Mouse (Mus musculus) layer of hippocampus, adult 9-10 months (tissue): ENCODE measurements around the gene Pik3r3.
"Not testable (repeated sequence)": the region's sequence is repeated elsewhere in the genome, so short reads cannot be mapped to it uniquely, and the experiment has no call there.

Source experiments
- DNase-seq: peaks from one replicate; pipeline ENCODE4 v3.0.0; 2022; ENCODE audit warnings: low spot score

Gene Pik3r3

GRCm38 (mm10) chr4:116220071-116220650, 1.3 kb upstream of the Pik3r3 start:
- no peak for DNase-seq

- no peak for DNase-seq
Measured at GRCm38 (mm10) chr4:116220780-116221139, 658 bp upstream of the Pik3r3 start.

GRCm38 (mm10) chr4:116221996-116222842, 801 bp downstream of the Pik3r3 start:
- DNase-seq: peak; percentile 9

- no peak for DNase-seq
Measured at GRCm38 (mm10) chr4:116222843-116223119, 1.4 kb downstream of the Pik3r3 start.

- no peak for DNase-seq
Measured at GRCm38 (mm10) chr4:116243377-116243776, 22.0 kb downstream of the Pik3r3 start.

- DNase-seq: no peak
Measured at GRCm38 (mm10) chr4:116244240-116244639, 22.8 kb downstream of the Pik3r3 start.

- not testable (repeated sequence) for DNase-seq
Measured at GRCm38 (mm10) chr4:116245926-116246325, 24.5 kb downstream of the Pik3r3 start.

GRCm38 (mm10) chr4:116249986-116250385, 28.6 kb downstream of the Pik3r3 start:
- DNase-seq: no peak

GRCm38 (mm10) chr4:116268220-116268619, 46.8 kb downstream of the Pik3r3 start:
- DNase-seq: no peak

- no peak for DNase-seq
Measured at GRCm38 (mm10) chr4:116282211-116282610, 60.8 kb downstream of the Pik3r3 start.

GRCm38 (mm10) chr4:116291561-116291960, 70.1 kb downstream of the Pik3r3 start:
- peak; percentile 3 for DNase-seq

- DNase-seq: no peak
Measured at GRCm38 (mm10) chr4:116293296-116293695, 71.9 kb downstream of the Pik3r3 start.

GRCm38 (mm10) chr4:116300878-116301355, 79.5 kb downstream of the Pik3r3 start:
- DNase-seq: no peak

- no peak for DNase-seq
Measured at GRCm38 (mm10) chr4:116304551-116304950, 83.1 kb downstream of the Pik3r3 start.

- no peak for DNase-seq
Measured at GRCm38 (mm10) chr4:116317575-116317974, 96.2 kb downstream of the Pik3r3 start.

GRCm38 (mm10) chr4:116322127-116322526, 100.7 kb downstream of the Pik3r3 start:
- DNase-seq: no peak

GRCm38 (mm10) chr4:116329256-116329655, 107.8 kb downstream of the Pik3r3 start:
- DNase-seq: no peak

- no peak for DNase-seq
Measured at GRCm38 (mm10) chr4:116336294-116336693, 114.9 kb downstream of the Pik3r3 start.

GRCm38 (mm10) chr4:116342119-116342518, 120.7 kb downstream of the Pik3r3 start:
- peak; percentile 37 for DNase-seq

- DNase-seq: no peak
Measured at GRCm38 (mm10) chr4:116352496-116352895, 131.1 kb downstream of the Pik3r3 start.
